Mouse (Mus musculus): ENCODE results near the gene Vmn2r48. TPM values are rescaled to one million over a fixed set of nuclear protein-coding genes. Genes with fewer than 3 reads are reported as not detected.
"Not testable (repeated sequence)": the region's sequence is repeated elsewhere in the genome, so short reads cannot be mapped to it uniquely, and the experiment has no call there.

Vmn2r48 gene
- polyA plus RNA-seq (2016; fragmentation: Nextera tagmentation; extraction: Ambion mirVana) = not detected in 2 replicates

- 84% methylated on average over 2 of the region's 2 CpGs for WGBS
- not testable (repeated sequence) for DNase-seq (ENCODE audit: low spot score); H3K27me3 ChIP-seq (ENCODE audit: low read depth, poor library complexity, severe bottlenecking)
These were observed at the start of gene Vmn2r48 for GRCm38 (mm10) chr7:9953485-9953884. Gene Vmn2r48, minus strand, starts transcription at chr7:9953585.

GRCm38 (mm10) chr7:9992157-9992556, 38.8 kb upstream of the Vmn2r48 start, which contains the start of gene Vmn2r49:
Gene Vmn2r49, minus strand, starts transcription at chr7:9992257.
- DNase-seq (ENCODE audit: low spot score); H3K36me3 ChIP-seq; H3K9me3 ChIP-seq (replicated peaks); H3K27me3 ChIP-seq (ENCODE audit: low read depth, poor library complexity, severe bottlenecking); H3K4me3 ChIP-seq; H3K27ac ChIP-seq (replicated peaks); H3K4me1 ChIP-seq: not testable (repeated sequence)
- 80% methylated on average over 1 of the region's 2 CpGs for WGBS

More at GRCm38 (mm10) chr7:9953485-9953884, at the start of gene Vmn2r48:
- not testable (repeated sequence) for H3K4me3 ChIP-seq; H3K4me1 ChIP-seq; H3K27ac ChIP-seq (replicated peaks); H3K9me3 ChIP-seq (replicated peaks); H3K36me3 ChIP-seq

Other genes with a start within 250 kb of the Vmn2r48 start
- not detected in 2 replicates for gene Vmn2r46, start 183.0 kb downstream of the Vmn2r48 start, polyA plus RNA-seq (2016; fragmentation: Nextera tagmentation; extraction: Ambion mirVana)
- gene Vmn2r47, start 112.3 kb downstream of the Vmn2r48 start, polyA plus RNA-seq (2016; fragmentation: Nextera tagmentation; extraction: Ambion mirVana) = not detected in 2 replicates
- gene Vmn2r49, start 38.7 kb upstream of the Vmn2r48 start, polyA plus RNA-seq (2016; fragmentation: Nextera tagmentation; extraction: Ambion mirVana) = not detected in 2 replicates
- not detected in 2 replicates for gene Vmn2r50, start 99.7 kb upstream of the Vmn2r48 start, polyA plus RNA-seq (2016; fragmentation: Nextera tagmentation; extraction: Ambion mirVana)
- gene Vmn2r51, start 152.2 kb upstream of the Vmn2r48 start, polyA plus RNA-seq (2016; fragmentation: Nextera tagmentation; extraction: Ambion mirVana) = not detected in 2 replicates
- gene Vmn2r52, start 223.0 kb upstream of the Vmn2r48 start, polyA plus RNA-seq (2016; fragmentation: Nextera tagmentation; extraction: Ambion mirVana) = not detected in 2 replicates